Comparison of ENCODE assay signal across 12 mouse cellular contexts in genomic region chr1:135083465-135083864, GRCm38 (mm10). TPM values are rescaled to one million over a fixed set of nuclear protein-coding genes. Genes with fewer than 3 reads are reported as not detected.
DNase-seq lines count a peak whose midpoint lies in the region; ATAC-seq and TF ChIP-seq lines count a peak whose summit lies in the region.
"Had no signal": no experiment of that assay in that cellular context is flagged by ENCODE, and none has a peak within 500 bp of the region (broad histone marks: within the 10 kb centered on the region; RNA-seq: fewer than 3 reads in every experiment).

No protein-coding gene starts in this region.

- H3K27ac ChIP-seq in midbrain, embryonic 10.5 days (replicated peaks) = 0 out of 2 replicates have a peak overlapping the region, but pooled peaks have one; percentile 23
- H3K27ac ChIP-seq in midbrain, postnatal 0 days (ENCODE audit: low read depth, low read length) = no peak overlapping the region
- no peak overlapping the region for H3K27ac ChIP-seq in thymus, adult 2 months (ENCODE audit: control insufficient read depth, insufficient read depth, low read length)

- peaks cover 65% of the 10 kb centered on the region for H3K27me3 ChIP-seq in midbrain, embryonic 10.5 days (ENCODE audit: low read depth, poor library complexity, severe bottlenecking)
- 0 out of 2 replicates have a peak, but pooled peaks cover 11% of the 10 kb centered on the region for H3K27me3 ChIP-seq in midbrain, postnatal 0 days (ENCODE audit: insufficient read depth, low read length)
- no peaks in the 10 kb centered on the region for H3K27me3 ChIP-seq in thymus, adult 2 months (ENCODE audit: control insufficient read depth, insufficient read depth, low read length)

- H3K9ac ChIP-seq in midbrain, postnatal 0 days (replicated peaks; ENCODE audit: low read length, poor library complexity, severe bottlenecking) = no peak overlapping the region

- no peaks in the 10 kb centered on the region for H3K9me3 ChIP-seq in midbrain, embryonic 10.5 days (replicated peaks)
- H3K9me3 ChIP-seq in midbrain, postnatal 0 days (ENCODE audit: low read length) = no peaks in the 10 kb centered on the region

- TF ChIP-seq CTCF in midbrain, postnatal 0 days (IDR thresholded peaks at IDR 0.05) = no peak
- TF ChIP-seq CTCF in thymus, adult 2 months (IDR thresholded peaks at IDR 0.05; ENCODE audit: borderline replicate concordance, control insufficient read depth, extremely low read depth, insufficient read depth, low read length, poor library complexity) = no peak

- no peak overlapping the region for H3K4me3 ChIP-seq in midbrain, embryonic 10.5 days
- no peak overlapping the region for H3K4me3 ChIP-seq in midbrain, postnatal 0 days (ENCODE audit: low read depth, low read length)
- H3K4me3 ChIP-seq in thymus, adult 2 months (ENCODE audit: control insufficient read depth, insufficient read depth, low read length) = no peak overlapping the region

- H3K4me1 ChIP-seq in midbrain, embryonic 10.5 days = peaks cover 40% of the 10 kb centered on the region
- H3K4me1 ChIP-seq in midbrain, postnatal 0 days (ENCODE audit: insufficient read depth, low read length) = no peaks in the 10 kb centered on the region
- H3K4me1 ChIP-seq in thymus, adult 2 months (replicated peaks; ENCODE audit: control insufficient read depth, insufficient read depth, low read length) = peaks cover 18% of the 10 kb centered on the region

- H3K4me2 ChIP-seq in midbrain, postnatal 0 days (ENCODE audit: low read depth, low read length, poor library complexity, severe bottlenecking) = no peak overlapping the region

- WGBS in midbrain, embryonic 10.5 days = 58% methylated on average over 9 of the region's 9 CpGs
- WGBS in midbrain, postnatal 0 days = 47% methylated on average over 9 of the region's 9 CpGs
- 95% methylated on average over 9 of the region's 9 CpGs for WGBS in thymus, adult 2 months

- no peaks in the 10 kb centered on the region for H3K36me3 ChIP-seq in midbrain, embryonic 10.5 days
- H3K36me3 ChIP-seq in midbrain, postnatal 0 days (ENCODE audit: insufficient read depth, low read length) = no peaks in the 10 kb centered on the region
- no peaks in the 10 kb centered on the region for H3K36me3 ChIP-seq in thymus, adult 2 months (ENCODE audit: control insufficient read depth, insufficient read depth, low read length)

- no peak for ATAC-seq in midbrain, postnatal 0 days (ENCODE audit: low FRiP score)

- peak; percentile 37 for DNase-seq in midbrain, embryonic 10.5 days (ENCODE audit: low spot score)
- DNase-seq in midbrain, postnatal 0 days (ENCODE audit: low spot score) = no peak
- peak; percentile 60 for DNase-seq in adrenal gland, postnatal 14 days
- peak; percentile 30 for DNase-seq in fibroblast of lung, adult 2 months (ENCODE audit: low read depth)
- peak; percentile 55 for DNase-seq in heart, postnatal 4 days
- no peak for DNase-seq in thymus, adult 2 months
- no peak for DNase-seq in testis, postnatal 14 days (ENCODE audit: low spot score)
- DNase-seq in layer of hippocampus, postnatal 25 days (ENCODE audit: extremely low spot score in 1 of 2, low spot score in 1 of 2) = no peak
- DNase-seq: kidney, adult 2 months had no signal

- TF ChIP-seq POLR2A in thymus, adult 2 months (IDR thresholded peaks at IDR 0.05; ENCODE audit: control insufficient read depth, extremely low read depth, insufficient read depth, low read length, poor library complexity) = no peak

RNA-seq across cellular contexts. Expression of gene Lgr6, which starts 21.6 kb away (rescaled TPM):
- 0.06 and 0.17 TPM in 2 replicates for polyA plus RNA-seq in midbrain, embryonic 10.5 days (2016; fragmentation: Nextera tagmentation; extraction: Ambion mirVana)
- total RNA-seq in midbrain, postnatal 0 days (2014; rRNA removed) = 2.5 and 3.8 TPM in 2 replicates
- 1.9 and 2.1 TPM in 2 replicates for polyA plus RNA-seq in midbrain, postnatal 0 days (2015; fragmentation: Nextera tagmentation; extraction: Ambion mirVana)
- 15.1 and 22.0 TPM in 2 replicates for total RNA-seq in adrenal gland, postnatal 14 days (2021)
- 1 to 10 TPM; 8.6 to 9.4 TPM for total RNA-seq in heart, postnatal 4 days (2021)
- 1.3 and 1.5 TPM in 2 replicates for polyA plus RNA-seq in thymus, adult 2 months (2012; rRNA removed)
- 1 to 10 TPM; 1.6 to 2.4 TPM for total RNA-seq in layer of hippocampus, postnatal 25 days (2021)
- total RNA-seq: hematopoietic stem cell, adult 5-6 weeks; neutrophil, adult 5-6 weeks had no signal

RNA-seq across cellular contexts. Expression of gene Ptpn7, which starts 49.0 kb away (rescaled TPM):
- polyA plus RNA-seq in midbrain, embryonic 10.5 days (2016; fragmentation: Nextera tagmentation; extraction: Ambion mirVana) = 1.3 and 2.4 TPM in 2 replicates
- total RNA-seq in midbrain, postnatal 0 days (2014; rRNA removed) = 0.05 and 0.24 TPM in 2 replicates
- polyA plus RNA-seq in midbrain, postnatal 0 days (2015; fragmentation: Nextera tagmentation; extraction: Ambion mirVana) = 0.05 and 0.15 TPM in 2 replicates
- 1.1 and 3.9 TPM in 2 replicates for total RNA-seq in adrenal gland, postnatal 14 days (2021)
- under 1 TPM; 0.47 to 0.52 TPM for total RNA-seq in heart, postnatal 4 days (2021)
- polyA plus RNA-seq in thymus, adult 2 months (2012; rRNA removed) = 219 and 275 TPM in 2 replicates
- under 1 TPM in 1 of 2 experiments, not detected in 1; 0.12 TPM for total RNA-seq in layer of hippocampus, postnatal 25 days (2021)
- total RNA-seq: layer of hippocampus, postnatal 14 days had no signal

Comparison
In these comparisons a context has a peak if more than half of its experiments do, and no peak if none do; other contexts are left out.
1. DNase-seq: peak in midbrain, embryonic 10.5 days (single experiment), adrenal gland, postnatal 14 days (single experiment), fibroblast of lung, adult 2 months (single experiment) and heart, postnatal 4 days (single experiment); none in midbrain, postnatal 0 days (single experiment), thymus, adult 2 months (single experiment), testis, postnatal 14 days (single experiment) and layer of hippocampus, postnatal 25 days (0 of 2).